Mouse (Mus musculus) small intestine, adult 2 months (tissue): ENCODE results near the gene Pard3b.

Source experiments
- CTCF ChIP-seq: fragments of 200-500 bp; IDR thresholded peaks from 2 replicates; pipeline ENCODE4 v1.5.1; 2012; ENCODE audit warnings: low read depth, mild to moderate bottlenecking, control low read depth, inconsistent platforms, low read length, moderate library complexity, mixed read lengths; ENCODE audit not compliant: insufficient replicate concordance, insufficient read length; ENCODE audit errors: extremely low read depth
- POLR2A ChIP-seq: fragments of 200-500 bp; IDR thresholded peaks from 2 replicates; pipeline ENCODE4 v1.6.1; 2012; ENCODE audit warnings: low read depth, mild to moderate bottlenecking, control low read depth, inconsistent platforms, low read length, moderate library complexity

GRCm38 (mm10) chr1:62254316-62254715 lies 615.7 kb downstream of the Pard3b start:
- TF ChIP-seq CTCF (no peak), POLR2A (no peak)
